Mouse (Mus musculus): ENCODE data around the gene Serpinh1.

The Serpinh1 gene

GRCm38 (mm10) chr7:99323321-99323700 lies 29.7 kb downstream of the Serpinh1 start:
- DNase-seq, result no peak

DNA sequence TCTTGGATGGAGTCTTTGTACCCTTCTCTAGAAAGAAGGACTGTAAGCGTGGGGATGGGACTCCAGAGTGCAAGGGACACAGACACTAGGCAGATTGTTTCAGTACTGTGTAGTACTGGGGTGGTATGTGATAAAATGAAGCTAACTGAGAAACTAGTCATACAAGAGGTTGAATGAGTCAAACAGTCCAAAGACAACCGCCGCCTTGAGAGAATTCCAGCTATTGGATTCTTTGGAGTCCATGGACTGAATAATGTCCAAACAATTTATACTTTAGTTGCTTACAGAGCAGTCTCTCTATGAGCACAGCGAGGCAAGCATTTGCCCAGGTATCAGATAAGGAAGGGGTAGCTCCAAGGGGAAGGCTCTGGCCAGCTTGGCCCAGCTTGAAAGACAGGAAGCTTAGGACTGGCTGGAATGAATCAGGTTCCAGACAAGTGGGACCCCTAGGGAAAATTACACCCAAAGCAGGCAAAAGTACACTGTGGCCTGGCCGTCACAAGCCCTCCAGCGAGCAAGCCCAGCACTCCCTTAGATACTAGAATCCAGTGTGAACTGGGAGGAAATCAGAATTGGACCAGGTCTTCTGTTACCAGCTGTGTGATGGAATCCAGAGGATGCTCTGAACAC lies 30.2 kb downstream of the Serpinh1 start:
- DNase-seq, result no peak

DNA sequence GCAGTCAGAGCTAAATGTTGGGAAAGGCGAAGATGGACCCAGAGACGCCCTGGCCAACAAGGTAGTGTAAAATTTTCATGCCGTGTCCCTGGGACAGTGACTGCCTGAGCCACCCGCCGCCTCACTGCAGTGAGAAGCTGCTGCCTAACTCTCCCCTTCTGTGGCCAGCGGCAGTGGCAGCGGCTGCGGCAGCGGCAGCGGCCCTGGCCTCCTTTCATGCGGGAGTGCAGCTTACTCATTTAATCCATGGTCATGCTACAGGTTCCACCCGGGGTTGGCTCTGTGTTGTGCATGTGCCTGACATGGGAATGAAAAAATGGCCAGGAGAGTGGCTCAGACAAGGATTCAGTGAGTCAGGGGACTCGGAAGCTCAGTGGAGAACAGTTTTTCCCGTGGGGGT lies 32.5 kb downstream of the Serpinh1 start:
- no peak for DNase-seq

DNA sequence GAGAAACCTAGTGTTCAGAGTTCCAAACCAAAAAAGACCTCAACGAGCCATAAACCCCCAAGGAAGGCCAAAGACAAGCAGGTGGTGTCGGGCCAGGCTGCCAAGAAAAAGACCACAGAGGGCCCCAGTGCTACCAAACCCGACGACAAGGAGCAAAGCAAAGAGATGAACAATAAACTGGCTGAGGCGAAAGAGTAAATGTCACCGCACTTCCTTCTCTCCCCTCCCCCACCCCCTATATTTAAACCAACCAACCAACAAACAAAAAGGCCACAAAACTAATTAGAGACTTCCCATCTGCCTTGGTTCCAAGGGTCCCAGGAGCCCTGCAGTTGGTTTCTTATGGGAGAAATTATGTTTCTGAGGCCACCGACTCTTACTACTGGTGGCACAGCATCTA lies 35.6 kb downstream of the Serpinh1 start:
- no peak for DNase-seq

DNA sequence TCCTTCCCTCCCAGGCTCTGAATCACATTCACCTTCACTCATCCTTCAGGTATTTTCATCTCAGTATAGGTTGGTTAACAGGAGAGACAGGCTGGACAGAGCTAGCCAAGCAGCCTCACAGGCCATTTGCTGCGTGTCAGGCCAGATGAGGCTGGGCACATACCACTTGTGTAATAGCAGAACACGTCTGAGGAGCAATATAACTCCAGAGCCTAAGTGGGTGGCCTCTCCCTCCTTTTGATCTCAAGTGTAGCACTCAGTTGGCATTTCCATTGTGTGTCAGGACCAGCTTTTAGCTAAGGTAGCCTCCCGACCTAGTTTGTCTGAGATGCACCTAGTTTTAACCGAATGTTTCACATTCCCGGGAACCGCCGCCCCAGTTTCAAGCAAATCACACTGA lies 36.8 kb downstream of the Serpinh1 start:
- DNase-seq, result no peak

GRCm38 (mm10) chr7:99314565-99314964 lies 38.5 kb downstream of the Serpinh1 start:
- DNase-seq, result no peak

DNA sequence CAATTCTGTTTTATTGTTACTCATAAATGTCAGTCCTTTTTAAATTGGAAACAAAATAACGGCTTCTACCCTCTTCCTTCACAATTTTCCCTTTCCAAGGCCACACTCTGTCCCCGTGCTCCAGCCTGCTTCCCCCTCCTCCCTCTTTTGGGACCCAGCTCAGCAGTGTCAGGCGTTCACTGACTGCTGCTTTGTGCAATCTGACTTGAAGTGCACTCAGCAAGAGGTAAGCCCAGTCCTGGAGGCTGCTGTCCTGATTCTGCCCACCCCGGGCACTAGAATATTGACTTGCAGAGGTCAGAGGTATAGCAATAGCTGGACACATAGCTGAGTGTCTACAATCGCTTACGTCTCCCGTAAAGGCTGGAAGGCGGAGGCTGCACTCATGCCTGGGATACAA lies 39.8 kb downstream of the Serpinh1 start:
- DNase-seq, result no peak

- no peak for DNase-seq
Observed at GRCm38 (mm10) chr7:99312671-99313143, 40.3 kb downstream of the Serpinh1 start.

DNA sequence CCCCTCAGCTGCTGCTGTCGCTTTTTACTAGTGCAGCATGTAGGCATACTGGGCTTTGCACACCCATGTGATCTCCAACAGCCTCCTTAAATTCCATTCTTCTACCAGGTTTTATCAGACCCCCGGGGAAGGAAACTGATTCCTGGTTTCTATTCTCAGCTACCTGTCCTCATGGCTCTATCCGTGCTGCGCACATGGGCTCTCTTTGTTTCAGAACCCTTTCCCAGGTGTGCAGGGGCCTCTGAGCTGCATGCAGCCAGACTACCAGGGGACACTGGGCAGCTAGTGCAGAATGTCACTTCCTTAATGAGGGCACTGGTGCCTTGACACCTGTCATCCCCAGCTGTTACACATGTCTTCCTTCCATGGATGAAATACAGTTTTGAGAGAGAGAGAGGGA lies 41.0 kb downstream of the Serpinh1 start:
- no peak for DNase-seq

GRCm38 (mm10) chr7:99311433-99311832 lies 41.6 kb downstream of the Serpinh1 start:
- no peak for DNase-seq

- no peak for DNase-seq
Observed at GRCm38 (mm10) chr7:99306640-99307039, 46.4 kb downstream of the Serpinh1 start.

DNA sequence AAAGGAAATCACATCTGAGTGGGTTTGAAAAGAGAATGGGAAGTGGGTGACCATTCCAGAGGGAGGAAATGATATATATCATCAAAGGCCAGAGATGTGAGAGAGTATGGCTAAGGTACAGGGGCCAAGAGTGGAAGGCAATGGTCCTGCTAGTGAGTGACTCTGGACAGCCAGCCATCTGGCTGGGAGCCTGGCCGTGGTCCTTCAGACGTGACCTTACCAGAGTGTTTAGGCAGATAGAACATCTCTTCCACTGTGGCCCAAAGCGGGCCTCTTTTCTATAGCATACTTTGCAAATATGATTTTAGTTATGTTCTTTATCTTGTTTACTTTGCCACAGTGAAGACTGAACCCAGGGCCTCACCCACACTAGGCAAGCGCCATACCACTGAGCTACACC lies 47.4 kb downstream of the Serpinh1 start:
- no peak for DNase-seq

- peak; percentile 81 for DNase-seq
Observed at GRCm38 (mm10) chr7:99304949-99305372, 48.1 kb downstream of the Serpinh1 start.

DNA sequence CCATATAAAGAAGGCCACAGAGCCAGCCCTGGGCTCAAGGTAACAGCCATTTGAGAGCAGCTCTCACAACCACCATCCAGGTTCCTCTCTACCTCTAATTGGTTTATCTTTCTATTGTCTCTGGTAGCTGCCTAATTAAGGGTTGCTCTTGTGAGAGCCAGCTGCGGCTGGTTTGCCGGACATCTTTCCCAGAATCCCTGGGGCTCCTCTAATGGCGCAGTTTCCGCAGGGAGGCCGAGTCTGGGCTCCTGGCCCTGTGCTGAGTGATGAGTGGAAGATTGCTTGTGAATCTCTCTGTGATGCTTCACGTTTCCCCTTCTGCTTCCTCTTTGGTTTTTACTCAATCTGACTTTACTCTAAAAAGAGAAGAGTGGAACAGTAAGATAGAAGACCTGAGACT lies 49.0 kb downstream of the Serpinh1 start:
- no peak for DNase-seq

DNA sequence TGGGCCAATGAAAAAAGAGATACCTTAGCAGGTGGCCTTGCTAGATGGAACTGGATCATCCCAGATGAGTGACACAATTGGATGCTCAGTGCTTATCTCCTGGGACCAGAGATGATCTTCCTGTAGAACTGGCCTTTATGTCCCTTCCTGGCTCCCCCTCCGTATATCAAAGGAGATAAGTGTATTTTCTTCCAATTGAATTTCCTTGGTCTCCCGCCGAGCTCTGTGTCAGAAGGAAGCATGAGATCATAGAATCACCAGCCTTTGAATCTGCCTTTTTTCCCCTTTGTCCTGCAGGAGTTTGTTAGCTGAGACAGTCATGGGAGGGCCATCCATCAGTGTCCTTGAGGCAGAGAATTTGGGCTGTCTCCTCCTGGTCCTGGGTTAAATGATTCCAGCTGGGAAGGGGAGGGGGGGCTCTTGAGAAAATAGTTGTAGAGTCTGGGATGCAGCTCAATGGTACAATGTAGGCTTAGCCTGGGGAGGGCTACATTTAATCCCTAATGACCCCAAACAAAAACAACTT lies 52.3 kb downstream of the Serpinh1 start:
- no peak for DNase-seq
